10 mouse cellular contexts compared by ENCODE assay signal in the genomic region with DNA sequence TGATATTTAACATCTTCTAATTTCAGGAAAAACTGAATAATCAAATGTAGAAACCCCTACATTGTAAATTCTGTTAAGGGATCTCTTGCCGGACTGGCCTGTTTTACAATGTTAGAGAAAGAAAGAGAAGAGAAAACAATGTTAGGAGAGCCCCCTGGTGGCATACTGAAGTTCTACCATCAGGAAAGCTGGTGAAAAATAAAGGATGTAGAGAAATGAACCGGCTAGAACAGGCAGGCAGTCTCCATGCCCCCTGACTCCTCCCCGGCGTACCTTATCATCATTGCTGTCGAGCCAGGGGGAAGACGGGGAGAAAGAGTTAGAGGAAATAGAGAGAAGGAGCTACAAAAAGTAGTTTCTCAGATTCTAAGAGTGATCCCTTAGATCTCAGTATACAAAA. TPM values are rescaled to one million over a fixed set of nuclear protein-coding genes. Genes with fewer than 3 reads are reported as not detected.
DNase-seq lines count a peak whose midpoint lies in the region; ATAC-seq lines count a peak whose summit lies in the region.
"Had no signal": no experiment of that assay in that cellular context is flagged by ENCODE, and none has a peak within 500 bp of the region (broad histone marks: within the 10 kb centered on the region; RNA-seq: fewer than 3 reads in every experiment).

No protein-coding gene starts in this region.

- H3K4me2 ChIP-seq in forebrain, embryonic 11.5 days (ENCODE audit: low read depth, low read length, severe bottlenecking), result no peak overlapping the region

- H3K9ac ChIP-seq in forebrain, embryonic 11.5 days (ENCODE audit: low read length), result no peak overlapping the region

- WGBS in forebrain, embryonic 11.5 days, result 9% methylated on average over 6 of the region's 6 CpGs
- WGBS in forebrain, embryonic 10.5 days, result 18% methylated on average over 6 of the region's 6 CpGs

- no peaks in the 10 kb centered on the region for H3K9me3 ChIP-seq in forebrain, embryonic 11.5 days (ENCODE audit: control insufficient read depth, low read length)
- H3K9me3 ChIP-seq in forebrain, embryonic 10.5 days, result no peaks in the 10 kb centered on the region

- no peak for ATAC-seq in forebrain, embryonic 11.5 days (replicated peaks; ENCODE audit: low FRiP score)
- ATAC-seq in common myeloid progenitor, adult 5-6 weeks (replicated peaks; ENCODE audit: low read depth, poor library complexity, severe bottlenecking), result peak; percentile 75

- peak; percentile 56 for DNase-seq in forebrain, embryonic 11.5 days (ENCODE audit: low spot score)
- DNase-seq in forebrain, embryonic 10.5 days (ENCODE audit: extremely low spot score, low spot score), result no peak
- peak; percentile 69 for DNase-seq in testis, postnatal 10 days (ENCODE audit: low spot score)
- no peak for DNase-seq in testis, postnatal 14 days (ENCODE audit: low spot score)
- DNase-seq in kidney, postnatal 14 days, result peak; percentile 58
- peak; percentile 14 to 35 for DNase-seq in lung, adult 18-20 months
- peak; percentile 34 for DNase-seq in thymus, postnatal 0 days (ENCODE audit: low spot score)

- H3K36me3 ChIP-seq in forebrain, embryonic 11.5 days (ENCODE audit: control insufficient read depth, insufficient read depth, low read length), result no peaks in the 10 kb centered on the region
- H3K36me3 ChIP-seq in forebrain, embryonic 10.5 days (replicated peaks), result no peaks in the 10 kb centered on the region

- peaks cover 32% of the 10 kb centered on the region for H3K27me3 ChIP-seq in forebrain, embryonic 11.5 days (ENCODE audit: control insufficient read depth, insufficient read depth, low read length)
- peaks cover 90% of the 10 kb centered on the region for H3K27me3 ChIP-seq in forebrain, embryonic 10.5 days (ENCODE audit: poor library complexity, severe bottlenecking)

- H3K27ac ChIP-seq in forebrain, embryonic 11.5 days (ENCODE audit: low read depth, low read length), result no peak overlapping the region
- H3K27ac ChIP-seq in forebrain, embryonic 10.5 days, result no peak overlapping the region

- H3K4me1 ChIP-seq in forebrain, embryonic 11.5 days (replicated peaks; ENCODE audit: control insufficient read depth, insufficient read depth, low read length), result 0 out of 2 replicates have a peak, but pooled peaks cover 3% of the 10 kb centered on the region
- H3K4me1 ChIP-seq in forebrain, embryonic 10.5 days, result peaks cover 12% of the 10 kb centered on the region

- no peak overlapping the region for H3K4me3 ChIP-seq in forebrain, embryonic 11.5 days (ENCODE audit: low read depth, low read length)
- H3K4me3 ChIP-seq in forebrain, embryonic 10.5 days, result no peak overlapping the region

RNA-seq across cellular contexts. Expression of a gene that starts 32.6 kb away (rescaled TPM):
- 2.1 and 2.9 TPM in 2 replicates for polyA plus RNA-seq in forebrain, embryonic 11.5 days (2014; fragmentation: Nextera tagmentation; extraction: Ambion mirVana)
- polyA plus RNA-seq in forebrain, embryonic 10.5 days (2016; fragmentation: Nextera tagmentation; extraction: Ambion mirVana), result 2.6 and 3.8 TPM in 2 replicates
- total RNA-seq in common myeloid progenitor, adult 5-6 weeks (2017), result 8.9 and 12.4 TPM in 2 replicates
- 0.94 and 1.5 TPM in 2 replicates for polyA plus RNA-seq in thymus, postnatal 0 days (2015; fragmentation: Nextera tagmentation; extraction: Ambion mirVana)

RNA-seq across cellular contexts. Expression of a gene that starts 33.5 kb away (rescaled TPM):
- 0.19 TPM in 1 of 2 replicates, not detected in the other for polyA plus RNA-seq in forebrain, embryonic 11.5 days (2014; fragmentation: Nextera tagmentation; extraction: Ambion mirVana)
- 3.2 and 8.0 TPM in 2 replicates for polyA plus RNA-seq in forebrain, embryonic 10.5 days (2016; fragmentation: Nextera tagmentation; extraction: Ambion mirVana)
- total RNA-seq in common myeloid progenitor, adult 5-6 weeks (2017), result not detected in 2 replicates
- not detected in 2 replicates for polyA plus RNA-seq in thymus, postnatal 0 days (2015; fragmentation: Nextera tagmentation; extraction: Ambion mirVana)
- total RNA-seq: neutrophil, adult 5-6 weeks had no signal
- polyA plus RNA-seq: heart, embryonic 16.5 days had no signal

Comparison
In these comparisons a context has a peak if more than half of its experiments do, and no peak if none do; other contexts are left out.
1. DNase-seq: peak in forebrain, embryonic 11.5 days (single experiment), testis, postnatal 10 days (single experiment), kidney, postnatal 14 days (single experiment), lung, adult 18-20 months (2 of 2) and thymus, postnatal 0 days (single experiment); none in forebrain, embryonic 10.5 days (single experiment) and testis, postnatal 14 days (single experiment).